Mouse (Mus musculus) embryonic facial prominence, embryonic 11.5 days (tissue): ENCODE measurements around the gene Pla2g12b. TPM values are rescaled to one million over a fixed set of nuclear protein-coding genes. Genes with fewer than 3 reads are reported as not detected.
"Not testable (repeated sequence)": the region's sequence is repeated elsewhere in the genome, so short reads cannot be mapped to it uniquely, and the experiment has no call there.

ENCODE experiments used
- ATAC-seq: fragments of 200-750 bp; cut with Nextera tagmentation; replicated peaks from 2 replicates; pipeline ENCODE4 v1.8.0; 2017; ENCODE audit warnings: low read depth; ENCODE audit not compliant: insufficient number of reproducible peaks, low FRiP score, low TSS enrichment
- DNase-seq: peaks from one replicate; pipeline ENCODE4 v3.0.0-alpha.2; 2015; ENCODE audit warnings: low spot score
- H3K27ac ChIP-seq: fragments of 300-500 bp; sonication (generic); replicated peaks from 2 replicates; pipeline ENCODE4 v1.5.1; 2014; ENCODE audit warnings: mild to moderate bottlenecking, low read depth, low read length, control low read depth
- H3K27me3 ChIP-seq: fragments of 300-500 bp; sonication (generic); 2 replicates; pipeline ENCODE4 v1.6.1; 2014; ENCODE audit warnings: mild to moderate bottlenecking, low read length, moderate library complexity, mixed read lengths; ENCODE audit not compliant: control insufficient read depth, insufficient read depth
- H3K36me3 ChIP-seq: fragments of 300-500 bp; sonication (generic); replicated peaks from 2 replicates; pipeline ENCODE4 v1.6.1; 2014; ENCODE audit warnings: low read depth, mild to moderate bottlenecking, low read length, moderate library complexity, mixed read lengths; ENCODE audit not compliant: control insufficient read depth, insufficient read depth
- H3K4me1 ChIP-seq: fragments of 300-500 bp; sonication (generic); 2 replicates; pipeline ENCODE4 v1.6.1; 2014; ENCODE audit warnings: low read length, mixed read lengths; ENCODE audit not compliant: control insufficient read depth, insufficient read depth
- H3K4me2 ChIP-seq: fragments of 300-500 bp; sonication (generic); 2 replicates; pipeline ENCODE4 v1.6.1; 2014; ENCODE audit warnings: low read depth, mild to moderate bottlenecking, control low read depth, low read length, moderate library complexity
- H3K4me3 ChIP-seq: fragments of 300-500 bp; sonication (generic); 2 replicates; pipeline ENCODE4 v1.5.1; 2014; ENCODE audit warnings: low read depth, low read length, control low read depth
- H3K9ac ChIP-seq: fragments of 300-500 bp; sonication (generic); replicated peaks from 2 replicates; pipeline ENCODE4 v1.6.1; 2014; ENCODE audit warnings: mild to moderate bottlenecking, control low read depth, low read length
- H3K9me3 ChIP-seq: fragments of 300-500 bp; sonication (generic); replicated peaks from 2 replicates; pipeline ENCODE4 v1.6.1; 2016; ENCODE audit warnings: mild to moderate bottlenecking, low read length, inconsistent platforms, mixed read lengths; ENCODE audit not compliant: control insufficient read depth
- WGBS: fragments of 180-500 bp; shearing (Covaris S2); extraction: QIAGEN DNeasy Blood & Tissue Kit; methylation state at CpG from one replicate; pipeline ENCODE4 v1.1.7; 2014; 5-methylcytosine and 5-hydroxymethylcytosine counted together
- polyA plus RNA-seq: library from polyadenylated mRNA; unstranded; fragments of >200 nt; fragmentation: Nextera tagmentation; extraction: Ambion mirVana; gene quantifications from 2 replicates; pipeline ENCODE4 v1.2.1, GENCODE M21; 2014

The Pla2g12b gene
- polyA plus RNA-seq, 1 experiment from 2014 or later, result 0.25 TPM

DNA sequence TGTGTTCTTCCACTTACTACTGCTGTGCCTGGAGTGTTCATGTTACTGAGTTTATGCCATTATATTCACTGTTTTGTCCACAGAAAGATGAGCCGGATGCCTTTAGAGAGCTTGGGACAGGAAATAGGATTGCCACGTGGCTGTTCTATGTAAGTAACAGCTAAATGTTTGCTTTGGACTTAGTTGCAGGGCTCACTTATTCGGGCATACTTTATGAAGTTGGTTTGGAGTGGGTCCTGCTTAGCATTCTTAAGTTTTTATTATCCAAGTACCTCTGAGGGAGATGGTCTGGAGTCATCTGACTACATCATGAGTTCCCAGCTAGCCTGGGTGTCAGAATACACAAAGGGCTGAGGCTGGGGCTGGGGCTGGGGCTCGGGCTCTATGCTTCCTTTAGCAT lies 36.3 kb upstream of the Pla2g12b start:
- no peak overlapping the region for H3K4me2 ChIP-seq
- H3K27ac ChIP-seq, result no peak overlapping the region
- no peak overlapping the region for H3K9ac ChIP-seq
- 83% methylated on average over 4 of the region's 4 CpGs for WGBS
- ATAC-seq (no peak), DNase-seq (no peak)
- no peaks in the 10 kb centered on the region for H3K4me1 ChIP-seq
- no peaks in the 10 kb centered on the region for H3K27me3 ChIP-seq
- no peaks in the 10 kb centered on the region for H3K9me3 ChIP-seq
- H3K36me3 ChIP-seq, result peaks cover 11% of the 10 kb centered on the region
- no peak overlapping the region for H3K4me3 ChIP-seq

- no peak overlapping the region for H3K4me2 ChIP-seq
- WGBS, result 89% methylated on average over 8 of the region's 8 CpGs
- no peak overlapping the region for H3K27ac ChIP-seq
- DNase-seq (no peak), ATAC-seq (no peak)
- no peaks in the 10 kb centered on the region for H3K4me1 ChIP-seq
- no peaks in the 10 kb centered on the region for H3K9me3 ChIP-seq
- peaks cover 11% of the 10 kb centered on the region for H3K36me3 ChIP-seq
- no peak overlapping the region for H3K4me3 ChIP-seq
- no peaks in the 10 kb centered on the region for H3K27me3 ChIP-seq
- no peak overlapping the region for H3K9ac ChIP-seq
Measured at GRCm38 (mm10) chr10:59368729-59369128, 34.7 kb upstream of the Pla2g12b start.

GRCm38 (mm10) chr10:59369426-59369825 lies 34.0 kb upstream of the Pla2g12b start:
- H3K9me3 ChIP-seq, result no peaks in the 10 kb centered on the region
- no peak overlapping the region for H3K9ac ChIP-seq
- DNase-seq (no peak), ATAC-seq (no peak)
- no peak overlapping the region for H3K4me2 ChIP-seq
- H3K27ac ChIP-seq, result no peak overlapping the region
- H3K36me3 ChIP-seq, result peaks cover 8% of the 10 kb centered on the region
- no peak overlapping the region for H3K4me3 ChIP-seq
- H3K4me1 ChIP-seq, result no peaks in the 10 kb centered on the region
- no peaks in the 10 kb centered on the region for H3K27me3 ChIP-seq
- WGBS, result 93% methylated on average over 9 of the region's 9 CpGs

- DNase-seq (no peak), ATAC-seq (no peak)
- Histone ChIP-seq H3K27me3 (no peaks in the 10 kb centered on the region), H3K9ac (no peak overlapping the region), H3K9me3 (no peaks in the 10 kb centered on the region), H3K36me3 (no peaks in the 10 kb centered on the region; the same call in 1 of the 2 replicates), H3K4me2 (no peak overlapping the region), H3K27ac (no peak overlapping the region), H3K4me1 (no peaks in the 10 kb centered on the region), H3K4me3 (no peak overlapping the region)
- WGBS, result 85% methylated on average over 10 of the region's 10 CpGs
Measured at GRCm38 (mm10) chr10:59377906-59378305, 25.6 kb upstream of the Pla2g12b start.

- DNase-seq (no peak), ATAC-seq (no peak)
- Histone ChIP-seq H3K4me1 (no peaks in the 10 kb centered on the region), H3K27me3 (no peaks in the 10 kb centered on the region), H3K4me2 (no peak overlapping the region), H3K36me3 (no peaks in the 10 kb centered on the region; the same call in 1 of the 2 replicates), H3K9ac (no peak overlapping the region), H3K4me3 (no peak overlapping the region), H3K9me3 (no peaks in the 10 kb centered on the region), H3K27ac (no peak overlapping the region)
- 91% methylated on average over 4 of the region's 4 CpGs for WGBS
Measured at GRCm38 (mm10) chr10:59378728-59379127, 24.7 kb upstream of the Pla2g12b start.

DNA sequence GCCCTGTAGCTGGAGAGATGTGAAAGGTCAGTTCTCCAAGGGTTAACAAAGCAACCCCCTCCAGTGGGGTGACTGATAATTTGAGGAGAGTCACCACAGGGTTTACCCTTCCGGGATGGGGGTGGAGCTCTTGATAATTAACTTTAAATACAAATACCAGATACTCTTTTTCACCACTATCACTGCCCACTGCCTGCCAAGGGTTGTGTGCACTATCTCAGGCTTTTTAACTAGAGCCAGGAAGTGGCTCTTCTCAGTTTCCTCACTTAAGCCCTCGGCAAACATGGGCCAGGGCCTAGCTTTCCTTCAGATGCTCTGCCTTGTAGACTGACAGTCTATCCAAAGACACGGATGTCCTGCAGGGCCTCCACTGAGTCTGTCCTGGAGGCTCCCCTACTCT lies 23.5 kb upstream of the Pla2g12b start:
- Histone ChIP-seq H3K4me1 (no peaks in the 10 kb centered on the region), H3K9ac (no peak overlapping the region), H3K36me3 (no peaks in the 10 kb centered on the region; the same call in 1 of the 2 replicates), H3K27ac (no peak overlapping the region), H3K4me2 (no peak overlapping the region), H3K27me3 (no peaks in the 10 kb centered on the region), H3K9me3 (no peaks in the 10 kb centered on the region), H3K4me3 (no peak overlapping the region)
- WGBS, result 37% methylated on average over 3 of the region's 3 CpGs
- no peak for ATAC-seq
- no peak for DNase-seq

GRCm38 (mm10) chr10:59380411-59380821 lies 23.0 kb upstream of the Pla2g12b start:
- Histone ChIP-seq H3K4me2 (no peak overlapping the region), H3K4me3 (no peak overlapping the region), H3K4me1 (no peaks in the 10 kb centered on the region), H3K27ac (no peak overlapping the region), H3K36me3 (no peaks in the 10 kb centered on the region; the same call in 1 of the 2 replicates), H3K27me3 (no peaks in the 10 kb centered on the region), H3K9ac (no peak overlapping the region), H3K9me3 (no peaks in the 10 kb centered on the region)
- ATAC-seq (no peak), DNase-seq (no peak)
- WGBS, result 69% methylated on average over 2 of the region's 2 CpGs

- 89% methylated on average over 5 of the region's 10 CpGs for WGBS
- not testable (repeated sequence) for H3K4me3 ChIP-seq, H3K27ac ChIP-seq, ATAC-seq, DNase-seq, H3K9me3 ChIP-seq, H3K4me1 ChIP-seq, H3K36me3 ChIP-seq, H3K9ac ChIP-seq, H3K27me3 ChIP-seq, H3K4me2 ChIP-seq
Measured at GRCm38 (mm10) chr10:59381563-59381962, 21.9 kb upstream of the Pla2g12b start.
